Mouse (Mus musculus): ENCODE results near the gene Lmntd2. TPM values are rescaled to one million over a fixed set of nuclear protein-coding genes. Genes with fewer than 3 reads are reported as not detected.

Gene Lmntd2
- total and polyA plus RNA-seq, 2 experiments from 2014 or later, result 0.15 TPM; not detected in 1

DNA sequence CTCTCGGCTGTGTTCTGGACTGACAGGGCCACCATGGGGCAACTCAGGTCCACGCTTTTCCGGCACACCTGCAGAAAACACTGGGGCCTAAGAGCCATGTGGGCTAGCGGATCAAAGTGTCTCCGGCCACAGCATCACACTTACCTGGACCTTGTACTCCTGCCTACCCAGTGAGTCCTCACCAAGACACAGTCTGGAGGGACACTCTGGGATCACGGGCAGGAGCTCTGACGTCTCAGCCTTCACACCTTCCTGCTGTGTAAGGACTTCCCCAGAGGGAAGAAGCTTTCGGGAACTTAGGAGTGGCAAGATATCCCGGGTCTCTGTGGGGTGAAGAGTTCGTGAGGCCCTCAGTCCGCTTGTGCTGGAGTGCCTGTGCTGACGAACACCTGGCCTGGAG lies 3.7 kb downstream of the Lmntd2 start:
- Histone ChIP-seq H3K4me2 (ENCODE audit: low read depth, low read length) (no peak overlapping the region), H3K27me3 (ENCODE audit: control insufficient read depth, insufficient read depth, low read length) (no peaks in the 10 kb centered on the region), H3K9ac (replicated peaks; ENCODE audit: low read depth, low read length) (no peak overlapping the region), H3K9me3 (replicated peaks; ENCODE audit: control insufficient read depth, low read length) (no peaks in the 10 kb centered on the region), H3K27ac (ENCODE audit: low read depth) (no peak overlapping the region), H3K36me3 (replicated peaks; ENCODE audit: control insufficient read depth, insufficient read depth, low read length) (no peaks in the 10 kb centered on the region), H3K4me3 (ENCODE audit: low read depth, low read length) (no peak overlapping the region), H3K4me1 (ENCODE audit: control insufficient read depth, insufficient read depth) (no peaks in the 10 kb centered on the region)
- ATAC-seq (ENCODE audit: insufficient read depth, low read depth) (no peak), DNase-seq (ENCODE audit: low spot score) (no peak)
- TF ChIP-seq EP300 (IDR thresholded peaks at IDR 0.05; ENCODE audit: low read depth), result no peak
- TF ChIP-seq CTCF (IDR thresholded peaks at IDR 0.05; ENCODE audit: low read depth), result no peak
- WGBS, result 67% methylated on average over 12 of the region's 12 CpGs

DNA sequence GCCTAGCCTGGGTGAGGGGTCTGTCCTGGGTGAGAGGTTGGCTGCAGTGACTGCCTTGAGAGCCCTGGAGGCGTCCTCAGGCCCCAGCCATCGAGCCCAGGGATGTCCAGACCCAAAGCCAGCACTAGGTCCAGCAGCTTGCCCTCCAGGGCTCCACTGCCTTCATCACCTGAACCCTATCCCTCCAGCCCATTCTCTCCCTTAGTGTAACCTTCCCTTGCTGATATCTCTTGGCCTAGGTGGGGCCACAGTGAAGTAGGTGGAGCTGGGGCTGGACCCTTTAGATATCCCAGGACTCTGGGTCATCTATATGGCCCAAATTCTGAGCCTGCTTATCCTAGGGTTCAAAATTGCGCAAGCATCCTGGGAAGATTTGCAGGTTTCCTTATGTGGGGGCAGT lies 4.4 kb downstream of the Lmntd2 start:
- WGBS, result 72% methylated on average over 3 of the region's 3 CpGs
- Histone ChIP-seq H3K9ac (replicated peaks; ENCODE audit: low read depth, low read length) (no peak overlapping the region), H3K4me2 (ENCODE audit: low read depth, low read length) (no peak overlapping the region)

DNA sequence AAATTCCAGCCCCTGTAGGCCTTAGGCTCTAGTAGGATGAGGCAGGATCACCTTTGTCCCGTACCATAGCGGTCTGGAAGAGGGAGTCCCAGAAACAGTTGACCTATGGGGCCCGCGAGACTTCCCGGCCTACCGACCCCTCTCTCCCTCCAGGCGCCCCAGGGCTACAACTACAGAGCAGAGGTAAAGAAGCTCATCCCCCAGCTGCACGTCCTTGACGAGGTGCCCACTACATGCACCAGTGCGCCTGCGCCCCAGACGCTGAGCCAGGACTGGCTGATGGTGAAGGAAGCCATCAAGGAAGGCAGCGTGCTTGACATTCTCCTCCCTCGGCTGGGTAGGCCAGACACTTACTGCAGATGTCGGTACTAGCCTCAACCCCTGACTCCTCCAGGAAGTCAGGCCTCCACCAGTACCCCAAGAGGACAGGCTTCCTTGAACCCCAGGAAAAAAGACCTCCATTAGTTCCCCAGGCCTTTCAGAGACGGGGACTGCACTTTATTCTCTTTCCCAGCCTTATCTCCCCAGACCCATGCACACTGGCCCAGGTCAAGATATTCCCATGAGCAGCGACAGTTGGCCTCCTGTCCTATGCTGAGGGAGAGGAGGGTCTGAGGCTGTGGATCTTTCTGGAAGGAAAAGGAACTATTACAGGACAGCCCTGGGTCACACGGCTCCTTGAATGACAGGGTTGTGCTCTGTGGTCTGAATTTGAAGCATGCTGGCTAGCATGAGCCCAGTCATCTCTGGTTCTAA lies 7.5 kb downstream of the Lmntd2 start:
- no peak overlapping the region for H3K4me3 ChIP-seq (ENCODE audit: low read depth, low read length)
- ATAC-seq (ENCODE audit: insufficient read depth, low read depth) (no peak), DNase-seq (ENCODE audit: low spot score) (no peak)
- TF ChIP-seq CTCF (IDR thresholded peaks at IDR 0.05; ENCODE audit: low read depth) (no peak), EP300 (IDR thresholded peaks at IDR 0.05; ENCODE audit: low read depth) (no peak)
- H3K9ac ChIP-seq (replicated peaks; ENCODE audit: low read depth, low read length), result no peak overlapping the region
- H3K27ac ChIP-seq (ENCODE audit: low read depth), result no peak overlapping the region
- H3K4me1 ChIP-seq (ENCODE audit: control insufficient read depth, insufficient read depth), result no peaks in the 10 kb centered on the region
- H3K4me2 ChIP-seq (ENCODE audit: low read depth, low read length), result no peak overlapping the region
- H3K36me3 ChIP-seq (replicated peaks; ENCODE audit: control insufficient read depth, insufficient read depth, low read length), result no peaks in the 10 kb centered on the region
- H3K9me3 ChIP-seq (replicated peaks; ENCODE audit: control insufficient read depth, low read length), result no peaks in the 10 kb centered on the region
- WGBS, result 80% methylated on average over 18 of the region's 18 CpGs
- H3K27me3 ChIP-seq (ENCODE audit: control insufficient read depth, insufficient read depth, low read length), result no peaks in the 10 kb centered on the region

More for the DNA sequence above, 4.4 kb downstream of the Lmntd2 start:
- Histone ChIP-seq H3K4me1 (ENCODE audit: control insufficient read depth, insufficient read depth) (no peaks in the 10 kb centered on the region), H3K36me3 (replicated peaks; ENCODE audit: control insufficient read depth, insufficient read depth, low read length) (no peaks in the 10 kb centered on the region), H3K27ac (ENCODE audit: low read depth) (no peak overlapping the region), H3K27me3 (ENCODE audit: control insufficient read depth, insufficient read depth, low read length) (no peaks in the 10 kb centered on the region), H3K4me3 (ENCODE audit: low read depth, low read length) (no peak overlapping the region), H3K9me3 (replicated peaks; ENCODE audit: control insufficient read depth, low read length) (no peaks in the 10 kb centered on the region)
- no peak for TF ChIP-seq EP300 (IDR thresholded peaks at IDR 0.05; ENCODE audit: low read depth)
- no peak for TF ChIP-seq CTCF (IDR thresholded peaks at IDR 0.05; ENCODE audit: low read depth)
- no peak for ATAC-seq (ENCODE audit: insufficient read depth, low read depth)
- no peak for DNase-seq (ENCODE audit: low spot score)

GRCm38 (mm10) chr7:141205504-141205903 lies 8.4 kb downstream of the Lmntd2 start:
- no peak overlapping the region for H3K9ac ChIP-seq (replicated peaks; ENCODE audit: low read depth, low read length)
- ATAC-seq (ENCODE audit: insufficient read depth, low read depth) (no peak), DNase-seq (ENCODE audit: low spot score) (no peak)
- no peaks in the 10 kb centered on the region for H3K27me3 ChIP-seq (ENCODE audit: control insufficient read depth, insufficient read depth, low read length)
- TF ChIP-seq EP300 (IDR thresholded peaks at IDR 0.05; ENCODE audit: low read depth), result no peak
- no peak for TF ChIP-seq CTCF (IDR thresholded peaks at IDR 0.05; ENCODE audit: low read depth)
- H3K27ac ChIP-seq (ENCODE audit: low read depth), result no peak overlapping the region
- H3K4me3 ChIP-seq (ENCODE audit: low read depth, low read length), result no peak overlapping the region
- no peaks in the 10 kb centered on the region for H3K36me3 ChIP-seq (replicated peaks; ENCODE audit: control insufficient read depth, insufficient read depth, low read length)
- 88% methylated on average over 5 of the region's 5 CpGs for WGBS
- H3K4me1 ChIP-seq (ENCODE audit: control insufficient read depth, insufficient read depth), result no peaks in the 10 kb centered on the region
- H3K4me2 ChIP-seq (ENCODE audit: low read depth, low read length), result no peak overlapping the region
- H3K9me3 ChIP-seq (replicated peaks; ENCODE audit: control insufficient read depth, low read length), result no peaks in the 10 kb centered on the region

GRCm38 (mm10) chr7:141204546-141204945 lies 9.3 kb downstream of the Lmntd2 start:
- no peak for DNase-seq (ENCODE audit: low spot score)

GRCm38 (mm10) chr7:141198121-141198520 lies 15.8 kb downstream of the Lmntd2 start:
- H3K9ac ChIP-seq (replicated peaks; ENCODE audit: low read depth, low read length), result no peak overlapping the region
- TF ChIP-seq CTCF (IDR thresholded peaks at IDR 0.05; ENCODE audit: low read depth) (no peak), EP300 (IDR thresholded peaks at IDR 0.05; ENCODE audit: low read depth) (no peak)
- H3K27me3 ChIP-seq (ENCODE audit: control insufficient read depth, insufficient read depth, low read length), result no peaks in the 10 kb centered on the region
- no peak for ATAC-seq (ENCODE audit: insufficient read depth, low read depth)
- no peak overlapping the region for H3K27ac ChIP-seq (ENCODE audit: low read depth)
- DNase-seq (ENCODE audit: low spot score), result no peak
- no peaks in the 10 kb centered on the region for H3K9me3 ChIP-seq (replicated peaks; ENCODE audit: control insufficient read depth, low read length)
- H3K4me1 ChIP-seq (ENCODE audit: control insufficient read depth, insufficient read depth), result no peaks in the 10 kb centered on the region; the same call in none of the 2 replicates
- no peaks in the 10 kb centered on the region for H3K36me3 ChIP-seq (replicated peaks; ENCODE audit: control insufficient read depth, insufficient read depth, low read length)
- H3K4me2 ChIP-seq (ENCODE audit: low read depth, low read length), result no peak overlapping the region
- H3K4me3 ChIP-seq (ENCODE audit: low read depth, low read length), result no peak overlapping the region
- WGBS, result 89% methylated on average over 4 of the region's 4 CpGs

More at GRCm38 (mm10) chr7:141204546-141204945, 9.3 kb downstream of the Lmntd2 start:
- no peak for ATAC-seq (ENCODE audit: insufficient read depth, low read depth)
- Histone ChIP-seq H3K27me3 (ENCODE audit: control insufficient read depth, insufficient read depth, low read length) (no peaks in the 10 kb centered on the region), H3K27ac (ENCODE audit: low read depth) (no peak overlapping the region), H3K4me3 (ENCODE audit: low read depth, low read length) (no peak overlapping the region), H3K9me3 (replicated peaks; ENCODE audit: control insufficient read depth, low read length) (no peaks in the 10 kb centered on the region), H3K4me2 (ENCODE audit: low read depth, low read length) (no peak overlapping the region), H3K9ac (replicated peaks; ENCODE audit: low read depth, low read length) (no peak overlapping the region), H3K4me1 (ENCODE audit: control insufficient read depth, insufficient read depth) (no peaks in the 10 kb centered on the region), H3K36me3 (replicated peaks; ENCODE audit: control insufficient read depth, insufficient read depth, low read length) (no peaks in the 10 kb centered on the region)
- 53% methylated on average over 3 of the region's 3 CpGs for WGBS
- TF ChIP-seq EP300 (IDR thresholded peaks at IDR 0.05; ENCODE audit: low read depth), result no peak
- no peak for TF ChIP-seq CTCF (IDR thresholded peaks at IDR 0.05; ENCODE audit: low read depth)
